Mouse (Mus musculus): ENCODE data around the gene Sost. TPM values are rescaled to one million over a fixed set of nuclear protein-coding genes. Genes with fewer than 3 reads are reported as not detected.

Sost gene
- polyA plus RNA-seq, 1 experiment from 2014 or later: 0.12 TPM

- Histone ChIP-seq H3K36me3 (ENCODE audit: control insufficient read depth, insufficient read depth, low read length) (no peaks in the 10 kb centered on the region), H3K4me3 (ENCODE audit: low read length) (peak overlapping the region; percentile 48), H3K27me3 (replicated peaks; ENCODE audit: control insufficient read depth, insufficient read depth, low read length) (no peaks in the 10 kb centered on the region; the same call in 1 of the 2 replicates), H3K4me1 (ENCODE audit: control insufficient read depth, insufficient read depth, low read length) (peaks cover 7% of the 10 kb centered on the region; the same call in 1 of the 2 replicates), H3K9me3 (ENCODE audit: control insufficient read depth, low read length) (no peaks in the 10 kb centered on the region), H3K4me2 (ENCODE audit: low read depth, low read length) (peak overlapping the region; percentile 87), H3K9ac (ENCODE audit: low read depth, low read length) (peak overlapping the region; percentile 70), H3K27ac (ENCODE audit: low read length) (no peak overlapping the region)
- ATAC-seq: peak; percentile 53
- under 1% methylated on average over 32 of the region's 32 CpGs for WGBS
Measured at GRCm38 (mm10) chr11:101937108-101937507, 29.7 kb downstream of the Sost start.

- H3K27ac ChIP-seq (ENCODE audit: low read length): no peak overlapping the region
- WGBS: 47% methylated on average over 7 of the region's 7 CpGs
- H3K4me3 ChIP-seq (ENCODE audit: low read length): no peak overlapping the region
- no peak overlapping the region for H3K9ac ChIP-seq (ENCODE audit: low read depth, low read length)
- peak; percentile 36; the same call in 1 of the 2 replicates for ATAC-seq
- H3K36me3 ChIP-seq (ENCODE audit: control insufficient read depth, insufficient read depth, low read length): no peaks in the 10 kb centered on the region
- no peaks in the 10 kb centered on the region; the same call in 1 of the 2 replicates for H3K27me3 ChIP-seq (replicated peaks; ENCODE audit: control insufficient read depth, insufficient read depth, low read length)
- H3K4me1 ChIP-seq (ENCODE audit: control insufficient read depth, insufficient read depth, low read length): peaks cover 7% of the 10 kb centered on the region; the same call in 1 of the 2 replicates
- no peaks in the 10 kb centered on the region for H3K9me3 ChIP-seq (ENCODE audit: control insufficient read depth, low read length)
- no peak overlapping the region for H3K4me2 ChIP-seq (ENCODE audit: low read depth, low read length)
Measured at GRCm38 (mm10) chr11:101936421-101936820, 30.4 kb downstream of the Sost start.

GRCm38 (mm10) chr11:101935743-101936142 is 31.1 kb downstream of the Sost start:
- Histone ChIP-seq H3K27ac (ENCODE audit: low read length) (no peak overlapping the region), H3K27me3 (replicated peaks; ENCODE audit: control insufficient read depth, insufficient read depth, low read length) (no peaks in the 10 kb centered on the region; the same call in 1 of the 2 replicates), H3K4me2 (ENCODE audit: low read depth, low read length) (no peak overlapping the region), H3K4me3 (ENCODE audit: low read length) (no peak overlapping the region), H3K4me1 (ENCODE audit: control insufficient read depth, insufficient read depth, low read length) (peaks cover 7% of the 10 kb centered on the region; the same call in 1 of the 2 replicates), H3K9me3 (ENCODE audit: control insufficient read depth, low read length) (no peaks in the 10 kb centered on the region), H3K9ac (ENCODE audit: low read depth, low read length) (no peak overlapping the region), H3K36me3 (ENCODE audit: control insufficient read depth, insufficient read depth, low read length) (no peaks in the 10 kb centered on the region)
- 63% methylated on average over 3 of the region's 3 CpGs for WGBS
- ATAC-seq: no peak

GRCm38 (mm10) chr11:101931978-101932377 is 34.8 kb downstream of the Sost start:
- WGBS: 56% methylated on average over 4 of the region's 4 CpGs
- no peak for ATAC-seq
- no peak overlapping the region for H3K4me2 ChIP-seq (ENCODE audit: low read depth, low read length)

GRCm38 (mm10) chr11:101928030-101928762 is 38.6 kb downstream of the Sost start:
- WGBS: 31% methylated on average over 25 of the region's 25 CpGs

More at GRCm38 (mm10) chr11:101931978-101932377, 34.8 kb downstream of the Sost start:
- Histone ChIP-seq H3K9ac (ENCODE audit: low read depth, low read length) (no peak overlapping the region), H3K36me3 (ENCODE audit: control insufficient read depth, insufficient read depth, low read length) (no peaks in the 10 kb centered on the region), H3K4me3 (ENCODE audit: low read length) (no peak overlapping the region), H3K4me1 (ENCODE audit: control insufficient read depth, insufficient read depth, low read length) (0 out of 2 replicates have a peak, but pooled peaks cover 3% of the 10 kb centered on the region), H3K27ac (ENCODE audit: low read length) (no peak overlapping the region), H3K27me3 (replicated peaks; ENCODE audit: control insufficient read depth, insufficient read depth, low read length) (no peaks in the 10 kb centered on the region), H3K9me3 (ENCODE audit: control insufficient read depth, low read length) (no peaks in the 10 kb centered on the region)

GRCm38 (mm10) chr11:101926951-101927589 is 39.7 kb downstream of the Sost start:
- Histone ChIP-seq H3K9me3 (ENCODE audit: control insufficient read depth, low read length) (no peaks in the 10 kb centered on the region), H3K9ac (ENCODE audit: low read depth, low read length) (no peak overlapping the region), H3K36me3 (ENCODE audit: control insufficient read depth, insufficient read depth, low read length) (no peaks in the 10 kb centered on the region), H3K4me3 (ENCODE audit: low read length) (no peak overlapping the region), H3K4me1 (ENCODE audit: control insufficient read depth, insufficient read depth, low read length) (no peaks in the 10 kb centered on the region), H3K4me2 (ENCODE audit: low read depth, low read length) (no peak overlapping the region), H3K27ac (ENCODE audit: low read length) (no peak overlapping the region), H3K27me3 (replicated peaks; ENCODE audit: control insufficient read depth, insufficient read depth, low read length) (no peaks in the 10 kb centered on the region)
- ATAC-seq: no peak
- 87% methylated on average over 10 of the region's 10 CpGs for WGBS

More at GRCm38 (mm10) chr11:101928030-101928762, 38.6 kb downstream of the Sost start:
- Histone ChIP-seq H3K36me3 (ENCODE audit: control insufficient read depth, insufficient read depth, low read length) (no peaks in the 10 kb centered on the region), H3K27ac (ENCODE audit: low read length) (no peak overlapping the region), H3K27me3 (replicated peaks; ENCODE audit: control insufficient read depth, insufficient read depth, low read length) (no peaks in the 10 kb centered on the region), H3K4me1 (ENCODE audit: control insufficient read depth, insufficient read depth, low read length) (no peaks in the 10 kb centered on the region), H3K4me3 (ENCODE audit: low read length) (no peak overlapping the region), H3K9ac (ENCODE audit: low read depth, low read length) (no peak overlapping the region), H3K4me2 (ENCODE audit: low read depth, low read length) (no peak overlapping the region), H3K9me3 (ENCODE audit: control insufficient read depth, low read length) (no peaks in the 10 kb centered on the region)
- no peak for ATAC-seq

GRCm38 (mm10) chr11:101925636-101926035 is 41.2 kb downstream of the Sost start:
- Histone ChIP-seq H3K4me3 (ENCODE audit: low read length) (no peak overlapping the region), H3K4me1 (ENCODE audit: control insufficient read depth, insufficient read depth, low read length) (no peaks in the 10 kb centered on the region), H3K9me3 (ENCODE audit: control insufficient read depth, low read length) (no peaks in the 10 kb centered on the region), H3K9ac (ENCODE audit: low read depth, low read length) (no peak overlapping the region), H3K4me2 (ENCODE audit: low read depth, low read length) (no peak overlapping the region), H3K36me3 (ENCODE audit: control insufficient read depth, insufficient read depth, low read length) (no peaks in the 10 kb centered on the region), H3K27ac (ENCODE audit: low read length) (no peak overlapping the region), H3K27me3 (replicated peaks; ENCODE audit: control insufficient read depth, insufficient read depth, low read length) (no peaks in the 10 kb centered on the region)
- WGBS: 70% methylated on average over 6 of the region's 6 CpGs
- ATAC-seq: no peak

GRCm38 (mm10) chr11:101924441-101924976 is 42.3 kb downstream of the Sost start:
- no peak for ATAC-seq
- 68% methylated on average over 19 of the region's 19 CpGs for WGBS
- H3K4me3 ChIP-seq (ENCODE audit: low read length): no peak overlapping the region
- H3K9ac ChIP-seq (ENCODE audit: low read depth, low read length): no peak overlapping the region
- no peaks in the 10 kb centered on the region for H3K9me3 ChIP-seq (ENCODE audit: control insufficient read depth, low read length)
- no peak overlapping the region for H3K4me2 ChIP-seq (ENCODE audit: low read depth, low read length)
- no peak overlapping the region for H3K27ac ChIP-seq (ENCODE audit: low read length)
- no peaks in the 10 kb centered on the region for H3K4me1 ChIP-seq (ENCODE audit: control insufficient read depth, insufficient read depth, low read length)
- H3K27me3 ChIP-seq (replicated peaks; ENCODE audit: control insufficient read depth, insufficient read depth, low read length): no peaks in the 10 kb centered on the region
- no peaks in the 10 kb centered on the region for H3K36me3 ChIP-seq (ENCODE audit: control insufficient read depth, insufficient read depth, low read length)

GRCm38 (mm10) chr11:101923988-101924387 is 42.8 kb downstream of the Sost start:
- Histone ChIP-seq H3K4me1 (ENCODE audit: control insufficient read depth, insufficient read depth, low read length) (no peaks in the 10 kb centered on the region), H3K27ac (ENCODE audit: low read length) (no peak overlapping the region), H3K9me3 (ENCODE audit: control insufficient read depth, low read length) (no peaks in the 10 kb centered on the region), H3K27me3 (replicated peaks; ENCODE audit: control insufficient read depth, insufficient read depth, low read length) (no peaks in the 10 kb centered on the region), H3K4me3 (ENCODE audit: low read length) (no peak overlapping the region), H3K9ac (ENCODE audit: low read depth, low read length) (no peak overlapping the region), H3K36me3 (ENCODE audit: control insufficient read depth, insufficient read depth, low read length) (no peaks in the 10 kb centered on the region), H3K4me2 (ENCODE audit: low read depth, low read length) (no peak overlapping the region)
- ATAC-seq: no peak
- WGBS: 80% methylated on average over 6 of the region's 6 CpGs
